Mouse (Mus musculus) hindbrain, postnatal 0 days (tissue): ENCODE measurements around the gene Lsm12. TPM values are rescaled to one million over a fixed set of nuclear protein-coding genes. Genes with fewer than 3 reads are reported as not detected.

Experiments used
- ATAC-seq: fragments of 200-750 bp; cut with Nextera tagmentation; 2 replicates; pipeline ENCODE4 v1.8.0; 2017; ENCODE audit warnings: mild to moderate bottlenecking, moderate TSS enrichment, moderate library complexity
- DNase-seq: peaks from one replicate; pipeline ENCODE4 v3.0.0-alpha.2; 2015; ENCODE audit warnings: low spot score
- H3K27ac ChIP-seq: fragments of 300-500 bp; sonication (generic); 2 replicates; pipeline ENCODE4 v1.5.1; 2014; ENCODE audit warnings: mild to moderate bottlenecking
- H3K27me3 ChIP-seq: fragments of 300-500 bp; sonication (generic); 2 replicates; pipeline ENCODE4 v1.6.1; 2014; ENCODE audit warnings: low read length, mixed read lengths; ENCODE audit not compliant: insufficient read depth
- H3K36me3 ChIP-seq: fragments of 300-500 bp; sonication (generic); 2 replicates; pipeline ENCODE4 v1.6.1; 2014; ENCODE audit warnings: low read length, mixed read lengths; ENCODE audit not compliant: insufficient read depth
- H3K4me1 ChIP-seq: fragments of 300-500 bp; sonication (generic); 2 replicates; pipeline ENCODE4 v1.6.1; 2014; ENCODE audit warnings: antibody characterized with exemption, low read length, mixed read lengths; ENCODE audit not compliant: insufficient read depth
- H3K4me2 ChIP-seq: fragments of 300-500 bp; sonication (generic); 2 replicates; pipeline ENCODE4 v1.6.1; 2014; ENCODE audit warnings: low read depth, mild to moderate bottlenecking, low read length, moderate library complexity, mixed read lengths
- H3K4me3 ChIP-seq: fragments of 300-500 bp; sonication (generic); 2 replicates; pipeline ENCODE4 v1.5.1; 2014; ENCODE audit warnings: low read length
- H3K9ac ChIP-seq: fragments of 300-500 bp; sonication (generic); replicated peaks from 2 replicates; pipeline ENCODE4 v1.6.1; 2014; ENCODE audit warnings: mild to moderate bottlenecking, low read length, moderate library complexity, mixed read lengths
- H3K9me3 ChIP-seq: fragments of 300-500 bp; sonication (generic); 2 replicates; pipeline ENCODE4 v1.6.1; 2016; ENCODE audit warnings: low read length, mixed read lengths
- CTCF ChIP-seq: IDR thresholded peaks from 2 replicates; pipeline ENCODE4 v1.5.1; 2016; ENCODE audit warnings: antibody characterized with exemption, control low read depth, low read depth
- WGBS: fragments of 180-500 bp; shearing (Covaris S2); extraction: QIAGEN DNeasy Blood & Tissue Kit; methylation state at CpG from one replicate; pipeline ENCODE4 v1.1.7; 2014; 5-methylcytosine and 5-hydroxymethylcytosine counted together
- polyA plus RNA-seq: library from polyadenylated mRNA; unstranded; fragments of >200 nt; fragmentation: Nextera tagmentation; extraction: Ambion mirVana; gene quantifications from 2 replicates; pipeline ENCODE4 v1.2.1, GENCODE M21; 2015
- total RNA-seq: library from RNA; depleted of rRNA; stranded (reverse); fragments of >200 nt; gene quantifications from 2 replicates; pipeline ENCODE4 v1.2.3, GENCODE M21; 2014

Lsm12 gene
- total and polyA plus RNA-seq, 2 experiments from 2014 or later = 65.7 to 153 TPM

- WGBS = 66% methylated on average over 6 of the region's 6 CpGs
- Histone ChIP-seq H3K9ac (no peak overlapping the region; the same call in 1 of the 2 replicates), H3K4me2 (peak overlapping the region; percentile 84), H3K4me1 (peaks cover 4% of the 10 kb centered on the region; the same call in 1 of the 2 replicates), H3K9me3 (no peaks in the 10 kb centered on the region), H3K27ac (peak overlapping the region; percentile 71), H3K36me3 (0 out of 2 replicates have a peak, but pooled peaks cover 7% of the 10 kb centered on the region), H3K4me3 (peak overlapping the region; percentile 49), H3K27me3 (no peaks in the 10 kb centered on the region)
- no peak for DNase-seq
- no peak for ATAC-seq
- no peak for TF ChIP-seq CTCF
Observed at GRCm38 (mm10) chr11:102188980-102189379, 3.9 kb upstream of the Lsm12 start.

GRCm38 (mm10) chr11:102186235-102186634 lies 1.1 kb upstream of the Lsm12 start:
- Histone ChIP-seq H3K27me3 (no peaks in the 10 kb centered on the region), H3K4me3 (no peak overlapping the region), H3K9me3 (no peaks in the 10 kb centered on the region), H3K36me3 (peaks cover 3% of the 10 kb centered on the region; the same call in 1 of the 2 replicates), H3K9ac (no peak overlapping the region), H3K4me2 (no peak overlapping the region), H3K27ac (no peak overlapping the region), H3K4me1 (peaks cover 10% of the 10 kb centered on the region; the same call in 1 of the 2 replicates)
- DNase-seq (no peak), ATAC-seq (no peak)
- TF ChIP-seq CTCF = no peak
- WGBS = 81% methylated on average over 1 of the region's 1 CpGs

- Histone ChIP-seq H3K27ac (peak overlapping the region; percentile 97), H3K36me3 (peaks cover 8% of the 10 kb centered on the region; the same call in 1 of the 2 replicates), H3K9me3 (no peaks in the 10 kb centered on the region), H3K27me3 (no peaks in the 10 kb centered on the region), H3K9ac (peak overlapping the region; percentile 91; the same call in 1 of the 2 replicates), H3K4me1 (peaks cover 9% of the 10 kb centered on the region; the same call in 1 of the 2 replicates), H3K4me3 (peak overlapping the region; percentile 88), H3K4me2 (peak overlapping the region; percentile 74)
- ATAC-seq (no peak), DNase-seq (no peak)
- WGBS = 45% methylated on average over 3 of the region's 3 CpGs
- no peak for TF ChIP-seq CTCF
Observed at GRCm38 (mm10) chr11:102185677-102186076, 581 bp upstream of the Lsm12 start.

GRCm38 (mm10) chr11:102184253-102184645 lies 847 bp downstream of the Lsm12 start:
- H3K9ac ChIP-seq = peak overlapping the region; percentile 91
- no peak for TF ChIP-seq CTCF
- ATAC-seq = no peak

GRCm38 (mm10) chr11:102179836-102180235 lies 5.3 kb downstream of the Lsm12 start:
- no peak for TF ChIP-seq CTCF
- DNase-seq = no peak
- 0 out of 2 replicates have a peak, but pooled peaks cover 7% of the 10 kb centered on the region for H3K4me1 ChIP-seq
- H3K9me3 ChIP-seq = no peaks in the 10 kb centered on the region
- H3K4me3 ChIP-seq = no peak overlapping the region
- no peaks in the 10 kb centered on the region for H3K27me3 ChIP-seq
- ATAC-seq = no peak
- no peak overlapping the region for H3K9ac ChIP-seq
- no peak overlapping the region for H3K27ac ChIP-seq
- no peak overlapping the region for H3K4me2 ChIP-seq
- peaks cover 26% of the 10 kb centered on the region for H3K36me3 ChIP-seq

More at GRCm38 (mm10) chr11:102184253-102184645, 847 bp downstream of the Lsm12 start:
- Histone ChIP-seq H3K9me3 (no peaks in the 10 kb centered on the region), H3K4me1 (0 out of 2 replicates have a peak, but pooled peaks cover 7% of the 10 kb centered on the region), H3K36me3 (peaks cover 14% of the 10 kb centered on the region), H3K4me3 (peak overlapping the region; percentile 88), H3K4me2 (peak overlapping the region; percentile 74), H3K27me3 (no peaks in the 10 kb centered on the region), H3K27ac (peak overlapping the region; percentile 97)
- 5% methylated on average over 7 of the region's 7 CpGs for WGBS
- no peak for DNase-seq

GRCm38 (mm10) chr11:102168689-102169088 lies 16.4 kb downstream of the Lsm12 start:
- Histone ChIP-seq H3K36me3 (peaks cover 47% of the 10 kb centered on the region), H3K9me3 (no peaks in the 10 kb centered on the region), H3K4me3 (no peak overlapping the region), H3K27me3 (no peaks in the 10 kb centered on the region), H3K27ac (no peak overlapping the region), H3K4me2 (no peak overlapping the region), H3K9ac (no peak overlapping the region), H3K4me1 (no peaks in the 10 kb centered on the region)
- no peak for ATAC-seq
- no peak for DNase-seq
- TF ChIP-seq CTCF = no peak
- WGBS = 88% methylated on average over 5 of the region's 5 CpGs

- H3K4me2 ChIP-seq = no peak overlapping the region
- ATAC-seq (no peak), DNase-seq (no peak)
- no peaks in the 10 kb centered on the region for H3K27me3 ChIP-seq
- no peak for TF ChIP-seq CTCF
- H3K9me3 ChIP-seq = no peaks in the 10 kb centered on the region
- no peak overlapping the region for H3K27ac ChIP-seq
- H3K9ac ChIP-seq = no peak overlapping the region
- 87% methylated on average over 5 of the region's 5 CpGs for WGBS
- no peaks in the 10 kb centered on the region for H3K4me1 ChIP-seq
- no peak overlapping the region for H3K4me3 ChIP-seq
- peaks cover 56% of the 10 kb centered on the region for H3K36me3 ChIP-seq
Observed at GRCm38 (mm10) chr11:102167539-102167938, 17.6 kb downstream of the Lsm12 start.
